Mouse (Mus musculus): ENCODE measurements at regions not wholly inside any gene's neighbourhood (a gene's known extent, or its start where the extent isn't known, plus 50 kb on each side); places are given as distances from the start of the nearest gene placed in this dataset.

- no peak for TF ChIP-seq CTCF (IDR thresholded peaks at IDR 0.05; ENCODE audit: extremely low read depth, insufficient read depth, insufficient read length, insufficient replicate concordance)
- no peak for TF ChIP-seq POLR2A (IDR thresholded peaks at IDR 0.05; ENCODE audit: low read depth, low read length)
Observed at GRCm38 (mm10) chr19:28176821-28177220, 165.9 kb upstream of the Rfx3 start.

All from spleen, adult 2 months (tissue).